8 mouse cellular contexts compared by ENCODE assay signal in the genomic region with DNA sequence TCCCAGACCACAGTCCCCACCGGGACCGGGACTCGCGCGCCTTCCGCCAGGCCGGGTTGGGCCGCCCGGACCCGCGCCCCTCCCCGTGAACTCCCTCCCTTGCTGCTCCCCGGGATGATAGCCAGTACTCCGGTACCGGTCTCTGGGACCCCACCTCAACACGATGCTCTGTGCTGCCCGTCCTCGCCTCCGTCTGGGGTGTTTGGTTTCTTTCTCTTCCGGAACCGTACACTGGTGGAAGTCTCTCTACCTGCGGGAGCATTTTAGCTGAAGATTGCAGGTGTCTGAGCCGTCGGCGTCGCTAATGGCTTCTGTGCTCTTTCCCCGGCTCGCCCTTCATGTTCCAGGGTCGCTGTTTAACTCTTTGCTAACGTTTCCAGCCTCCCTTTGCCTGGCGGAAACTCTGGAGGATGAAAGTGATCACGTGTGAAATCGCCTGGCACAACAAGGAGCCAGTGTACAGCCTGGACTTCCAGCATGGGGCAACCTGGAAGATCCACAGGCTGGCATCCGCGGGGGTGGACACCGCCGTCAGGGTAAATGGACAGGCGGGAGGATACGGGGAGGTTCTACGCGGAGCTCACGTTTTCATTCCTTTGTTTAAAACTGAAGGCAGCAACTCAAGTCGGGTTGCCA. TPM values are rescaled to one million over a fixed set of nuclear protein-coding genes. Genes with fewer than 3 reads are reported as not detected.
DNase-seq lines count a peak whose midpoint lies in the region; ATAC-seq lines count a peak whose summit lies in the region.

No protein-coding gene starts in this region.

- peak overlapping the region; percentile 67 for H3K9ac ChIP-seq in lung, embryonic 15.5 days

- peak overlapping the region; percentile 85 for H3K4me3 ChIP-seq in lung, embryonic 15.5 days

- H3K36me3 ChIP-seq in lung, embryonic 15.5 days = peaks cover 17% of the 10 kb centered on the region

- H3K4me2 ChIP-seq in lung, embryonic 15.5 days = peak overlapping the region; percentile 94

- 0 out of 2 replicates have a peak, but pooled peaks cover 11% of the 10 kb centered on the region for H3K4me1 ChIP-seq in lung, embryonic 15.5 days

- H3K27me3 ChIP-seq in lung, embryonic 15.5 days = no peaks in the 10 kb centered on the region

- ATAC-seq in inflammation-experienced regulatory T-cells, adult 6 months = peak; percentile 40
- ATAC-seq in lung, embryonic 15.5 days (ENCODE audit: borderline replicate concordance, extremely low read depth, low FRiP score, low TSS enrichment) = peak; percentile 59

- peak overlapping the region; percentile 54 for H3K27ac ChIP-seq in lung, embryonic 15.5 days

- DNase-seq in spleen, adult 12 weeks (ENCODE audit: low spot score) = peak; percentile 11
- DNase-seq in spleen, postnatal 14 days (ENCODE audit: low spot score in 2 of 2) = no peak
- peak; percentile 20 for DNase-seq in c-Kit-positive CD71-positive TER-119-negative erythroid progenitor cells, embryonic 14.5 days (ENCODE audit: low read depth)
- DNase-seq in fat pad, adult 2 months (ENCODE audit: extremely low read depth, low read depth, low spot score) = peak; percentile 5
- peak; percentile 26 to 72 for DNase-seq in spleen, postnatal 4 days (ENCODE audit: low spot score in 2 of 2)
- no peak for DNase-seq in frontal cortex, postnatal 25 days (ENCODE audit: low spot score in 2 of 2)

- no peaks in the 10 kb centered on the region for H3K9me3 ChIP-seq in lung, embryonic 15.5 days

- under 1% methylated on average over 43 of the region's 43 CpGs for WGBS in lung, embryonic 15.5 days

RNA-seq across cellular contexts. Expression of gene Chaf1b, which starts 0.5 kb away (rescaled TPM):
- polyA plus RNA-seq in inflammation-experienced regulatory T-cells, adult 6 months (2017; shearing (Covaris generic)) = 10 to 100 TPM; 19.1 to 44.8 (median 25.6) TPM
- polyA plus RNA-seq in lung, embryonic 15.5 days (2015; fragmentation: Nextera tagmentation; extraction: Ambion mirVana) = 80.1 and 81.8 TPM in 2 replicates

RNA-seq across cellular contexts. Expression of gene Morc3, which starts 52.3 kb away (rescaled TPM):
- polyA plus RNA-seq in inflammation-experienced regulatory T-cells, adult 6 months (2017; shearing (Covaris generic)) = 10 to 100 TPM; 78.1 to 84.6 (median 80.9) TPM
- 31.8 and 33.1 TPM in 2 replicates for polyA plus RNA-seq in lung, embryonic 15.5 days (2015; fragmentation: Nextera tagmentation; extraction: Ambion mirVana)

Comparison
In these comparisons a context has a peak if more than half of its experiments do, and no peak if none do; other contexts are left out.
1. DNase-seq: peak in spleen, adult 12 weeks (single experiment), c-Kit-positive CD71-positive TER-119-negative erythroid progenitor cells, embryonic 14.5 days (single experiment), fat pad, adult 2 months (single experiment) and spleen, postnatal 4 days (2 of 2); none in spleen, postnatal 14 days (0 of 2) and frontal cortex, postnatal 25 days (0 of 2).